Mouse (Mus musculus): ENCODE data around the gene Plpp1. TPM values are rescaled to one million over a fixed set of nuclear protein-coding genes. Genes with fewer than 3 reads are reported as not detected.

The Plpp1 gene
- polyA plus RNA-seq, 1 experiment from 2014 or later, result 70.9 TPM

DNA sequence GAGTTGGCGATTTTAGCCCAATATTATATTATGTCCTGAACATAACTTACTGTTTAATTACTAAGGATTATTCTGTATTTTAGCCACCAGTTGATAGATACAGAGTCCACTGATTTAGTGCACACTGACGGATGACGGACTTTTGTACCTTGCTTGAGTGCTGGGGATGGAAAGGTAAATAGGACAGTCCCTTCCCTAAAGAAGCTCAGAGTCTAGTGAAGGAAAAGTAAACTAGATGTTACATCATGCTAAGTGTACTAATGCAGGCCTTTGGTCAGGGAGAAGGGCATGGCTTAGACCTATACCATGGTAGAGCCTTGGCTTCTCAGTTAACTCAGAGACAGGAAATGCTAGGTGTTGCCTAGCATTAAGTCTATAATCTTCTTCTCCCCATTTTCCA, 4.9 kb downstream of the Plpp1 start:
- Histone ChIP-seq H3K27ac (replicated peaks) (no peak overlapping the region), H3K36me3 (peaks cover 19% of the 10 kb centered on the region; the same call in 1 of the 2 replicates), H3K27me3 (no peaks in the 10 kb centered on the region), H3K9ac (no peak overlapping the region), H3K4me3 (no peak overlapping the region), H3K4me1 (replicated peaks) (peaks cover 29% of the 10 kb centered on the region), H3K4me2 (no peak overlapping the region), H3K9me3 (no peaks in the 10 kb centered on the region)
- ATAC-seq (ENCODE audit: low FRiP score, low read depth), result no peak
- WGBS, result 98% methylated on average over 3 of the region's 3 CpGs

DNA sequence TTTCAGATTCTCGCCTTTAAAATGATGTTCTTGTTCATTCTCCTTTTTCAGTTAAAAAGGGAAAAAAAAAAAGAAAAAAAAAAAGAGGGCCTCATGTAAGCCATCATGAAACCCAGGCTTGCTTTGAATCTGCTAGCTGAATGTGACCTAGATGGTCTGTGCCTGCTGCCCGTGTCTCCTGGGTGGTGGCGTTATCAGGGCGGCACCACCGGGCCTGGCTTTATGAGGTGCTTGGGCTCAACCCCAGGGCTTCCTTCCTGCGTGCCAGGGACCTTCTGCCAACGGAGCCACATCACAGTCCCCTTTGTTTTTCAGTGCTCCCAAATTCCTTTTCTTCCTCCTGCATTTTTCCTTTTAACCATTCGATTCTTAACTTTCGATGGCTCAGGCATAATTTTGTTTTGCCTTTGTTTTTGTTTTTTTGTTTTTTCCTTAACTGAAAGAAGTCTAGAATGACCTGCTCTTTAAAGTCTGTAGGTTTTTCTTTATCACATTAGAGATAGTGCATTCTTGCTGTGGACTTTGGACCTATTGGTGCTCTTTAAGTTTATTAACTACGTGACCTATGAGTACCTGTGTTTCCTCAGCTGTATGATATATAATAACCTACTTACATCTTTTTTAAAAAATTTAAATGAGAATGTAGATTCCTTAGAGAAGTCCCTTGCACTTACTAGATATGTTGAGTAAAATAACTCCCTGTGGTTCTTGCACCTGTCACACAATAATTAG, 7.5 kb downstream of the Plpp1 start:
- no peak for ATAC-seq (ENCODE audit: low FRiP score, low read depth)
- peaks cover 19% of the 10 kb centered on the region; the same call in 1 of the 2 replicates for H3K36me3 ChIP-seq
- no peak overlapping the region for H3K27ac ChIP-seq (replicated peaks)
- H3K9ac ChIP-seq, result no peak overlapping the region
- 82% methylated on average over 10 of the region's 10 CpGs for WGBS
- peaks cover 25% of the 10 kb centered on the region for H3K4me1 ChIP-seq (replicated peaks)
- no peaks in the 10 kb centered on the region for H3K9me3 ChIP-seq
- H3K27me3 ChIP-seq, result no peaks in the 10 kb centered on the region
- H3K4me2 ChIP-seq, result no peak overlapping the region
- H3K4me3 ChIP-seq, result no peak overlapping the region

DNA sequence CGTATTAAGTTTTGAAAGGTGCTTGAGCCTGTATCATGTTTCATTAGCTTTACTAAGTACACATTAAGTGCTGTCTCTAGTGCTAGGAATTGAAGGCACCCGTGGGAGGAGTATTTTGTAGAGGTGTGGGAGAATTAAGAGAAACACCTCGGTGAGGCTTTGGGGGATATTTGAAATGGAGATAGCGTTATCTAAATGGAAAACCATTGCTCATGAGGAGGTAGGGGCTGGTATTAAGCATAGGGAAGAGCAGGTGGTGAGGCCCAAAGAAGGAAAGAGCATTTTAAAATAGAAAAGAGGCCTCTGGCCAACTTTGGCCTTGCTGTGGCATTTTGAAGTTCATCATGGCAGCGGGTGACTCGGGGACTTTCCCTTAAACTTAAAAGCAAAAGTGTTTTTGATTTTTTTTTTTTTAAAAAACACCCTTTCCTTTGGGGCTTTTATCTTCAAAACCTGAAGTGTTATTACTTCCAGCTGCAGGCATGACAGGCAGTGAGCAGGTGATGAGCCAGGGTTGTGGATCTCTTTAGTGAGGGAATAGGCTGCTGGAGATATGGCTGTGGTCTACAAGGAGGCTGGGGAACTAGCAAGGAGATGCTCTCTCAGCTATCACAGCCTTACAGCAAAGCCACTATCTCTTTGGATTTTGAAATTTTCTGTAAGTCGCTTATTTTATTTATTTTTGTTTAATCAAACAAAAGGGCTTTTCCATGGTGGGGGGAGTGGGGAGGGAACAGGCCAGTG, 9.1 kb downstream of the Plpp1 start:
- peaks cover 19% of the 10 kb centered on the region; the same call in 1 of the 2 replicates for H3K36me3 ChIP-seq
- 83% methylated on average over 7 of the region's 7 CpGs for WGBS
- H3K27ac ChIP-seq (replicated peaks), result no peak overlapping the region

DNA sequence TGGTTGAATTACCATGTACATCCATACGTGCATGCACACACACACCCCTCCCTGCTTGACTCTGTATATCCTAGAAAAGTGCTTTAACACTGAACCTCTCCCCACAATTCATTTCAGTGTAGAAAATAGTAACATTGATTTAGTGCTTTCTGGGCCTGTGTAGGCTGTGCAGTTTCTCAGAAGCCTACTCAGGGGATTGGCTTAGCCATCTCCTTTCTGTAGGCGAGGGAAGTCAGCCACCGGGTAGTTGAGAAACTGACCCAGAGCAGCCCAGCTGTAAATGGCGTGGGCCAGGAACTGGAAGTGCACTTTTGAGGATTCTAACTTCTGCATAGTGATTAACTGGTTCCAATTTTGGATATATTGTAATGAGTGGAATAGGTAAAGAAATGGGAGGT, 9.7 kb downstream of the Plpp1 start:
- Histone ChIP-seq H3K27ac (replicated peaks) (no peak overlapping the region), H3K9ac (no peak overlapping the region), H3K4me2 (no peak overlapping the region), H3K4me3 (no peak overlapping the region), H3K4me1 (replicated peaks) (peaks cover 18% of the 10 kb centered on the region), H3K27me3 (no peaks in the 10 kb centered on the region), H3K36me3 (peaks cover 19% of the 10 kb centered on the region; the same call in 1 of the 2 replicates), H3K9me3 (no peaks in the 10 kb centered on the region)
- ATAC-seq (ENCODE audit: low FRiP score, low read depth), result no peak
- 88% methylated on average over 4 of the region's 4 CpGs for WGBS

More for the DNA sequence above, 9.1 kb downstream of the Plpp1 start:
- no peak overlapping the region for H3K9ac ChIP-seq
- no peaks in the 10 kb centered on the region for H3K9me3 ChIP-seq
- peaks cover 18% of the 10 kb centered on the region for H3K4me1 ChIP-seq (replicated peaks)
- H3K4me3 ChIP-seq, result no peak overlapping the region
- H3K27me3 ChIP-seq, result no peaks in the 10 kb centered on the region
- no peak for ATAC-seq (ENCODE audit: low FRiP score, low read depth)
- H3K4me2 ChIP-seq, result no peak overlapping the region

DNA sequence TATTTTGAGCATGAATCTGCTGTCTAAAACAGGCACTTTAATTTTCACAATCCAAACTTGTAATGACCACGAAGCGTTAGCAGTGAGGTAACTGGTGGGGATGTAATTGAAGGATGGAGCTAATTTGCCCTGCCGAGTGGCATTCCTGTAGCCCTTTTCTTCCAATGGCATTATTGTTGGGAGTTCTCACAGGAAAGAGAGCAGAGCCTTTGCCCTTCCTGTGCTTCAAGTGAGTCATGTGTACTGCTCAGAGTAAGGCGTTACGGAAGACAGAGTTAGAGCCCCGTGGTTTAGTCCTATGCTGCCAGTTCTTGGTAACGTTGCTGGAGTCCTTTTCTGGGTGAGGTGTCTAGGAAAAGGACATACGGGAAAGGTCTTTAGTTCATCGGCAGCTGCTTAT, 10.2 kb downstream of the Plpp1 start:
- Histone ChIP-seq H3K36me3 (peaks cover 16% of the 10 kb centered on the region; the same call in 1 of the 2 replicates), H3K4me2 (0 out of 2 replicates have a peak overlapping the region, but pooled peaks have one; percentile 4), H3K9ac (0 out of 2 replicates have a peak overlapping the region, but pooled peaks have one; percentile 4), H3K27ac (replicated peaks) (no peak overlapping the region), H3K4me1 (replicated peaks) (peaks cover 18% of the 10 kb centered on the region), H3K27me3 (no peaks in the 10 kb centered on the region), H3K4me3 (no peak overlapping the region), H3K9me3 (no peaks in the 10 kb centered on the region)
- ATAC-seq (ENCODE audit: low FRiP score, low read depth), result no peak
- WGBS, result 31% methylated on average over 9 of the region's 9 CpGs

DNA sequence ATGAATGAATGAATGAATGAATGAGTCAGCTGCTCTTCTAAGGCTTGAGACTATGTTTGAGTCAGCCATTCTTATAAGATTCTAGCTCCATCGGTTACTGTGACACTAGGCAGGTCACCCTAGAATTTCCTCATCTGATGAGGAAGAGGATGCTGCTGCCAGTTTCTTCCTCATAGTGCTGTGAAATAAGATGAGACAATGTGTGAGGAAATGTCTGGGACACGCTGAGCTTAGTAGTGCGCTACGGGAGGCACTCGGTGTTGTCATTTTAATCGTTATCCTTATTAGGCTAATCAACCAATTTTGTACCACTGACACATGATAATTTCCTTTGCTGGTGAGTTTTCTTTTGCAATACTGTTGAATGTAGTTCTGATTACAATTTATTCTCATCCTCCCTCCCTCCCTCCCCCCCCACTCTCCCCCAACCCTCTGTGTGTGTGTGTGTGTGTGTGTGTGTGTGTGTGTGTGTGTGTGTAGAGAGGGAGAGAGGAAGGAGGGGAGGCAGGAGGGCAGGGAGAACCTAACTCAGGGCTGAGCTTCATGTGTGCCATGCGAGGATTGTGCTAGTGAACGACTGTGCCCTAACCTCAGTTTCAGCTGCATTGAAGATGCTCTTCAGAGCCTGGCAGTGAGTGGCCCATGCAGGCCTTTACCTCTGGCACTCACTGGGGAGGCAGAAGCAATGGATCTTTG, 11.3 kb downstream of the Plpp1 start:
- H3K27ac ChIP-seq (replicated peaks), result no peak overlapping the region
- 78% methylated on average over 8 of the region's 8 CpGs for WGBS
- no peaks in the 10 kb centered on the region for H3K9me3 ChIP-seq
- peaks cover 18% of the 10 kb centered on the region for H3K4me1 ChIP-seq (replicated peaks)
- H3K4me2 ChIP-seq, result no peak overlapping the region
- H3K36me3 ChIP-seq, result peaks cover 5% of the 10 kb centered on the region; the same call in 1 of the 2 replicates
- H3K27me3 ChIP-seq, result no peaks in the 10 kb centered on the region
- H3K4me3 ChIP-seq, result no peak overlapping the region
- no peak overlapping the region for H3K9ac ChIP-seq
- no peak for ATAC-seq (ENCODE audit: low FRiP score, low read depth)

DNA sequence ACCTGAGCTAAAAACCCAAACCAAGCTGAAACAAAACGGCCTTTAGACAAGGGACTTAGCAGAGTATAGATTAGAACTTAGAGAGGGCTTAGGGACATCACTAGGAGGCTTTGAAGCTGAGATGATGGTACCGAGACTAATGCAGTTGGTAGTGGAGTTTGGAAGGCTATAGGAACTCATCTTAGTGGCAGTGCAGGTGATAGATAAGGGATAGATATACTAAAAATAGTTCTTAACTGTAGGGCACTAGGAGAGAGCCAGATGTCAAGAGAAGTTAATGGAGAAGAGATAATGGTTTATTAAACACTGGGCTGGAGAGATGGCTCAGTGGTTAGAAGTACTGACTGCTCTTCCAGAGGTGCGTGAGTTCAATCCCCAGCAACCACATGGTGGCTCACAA, 15.4 kb downstream of the Plpp1 start:
- 89% methylated on average over 3 of the region's 3 CpGs for WGBS
- no peak overlapping the region for H3K4me3 ChIP-seq
- no peaks in the 10 kb centered on the region for H3K9me3 ChIP-seq
- H3K9ac ChIP-seq, result no peak overlapping the region
- H3K36me3 ChIP-seq, result no peaks in the 10 kb centered on the region
- no peaks in the 10 kb centered on the region for H3K27me3 ChIP-seq
- H3K27ac ChIP-seq (replicated peaks), result no peak overlapping the region
- no peak overlapping the region for H3K4me2 ChIP-seq
- H3K4me1 ChIP-seq (replicated peaks), result peaks cover 3% of the 10 kb centered on the region
- ATAC-seq (ENCODE audit: low FRiP score, low read depth), result no peak

DNA sequence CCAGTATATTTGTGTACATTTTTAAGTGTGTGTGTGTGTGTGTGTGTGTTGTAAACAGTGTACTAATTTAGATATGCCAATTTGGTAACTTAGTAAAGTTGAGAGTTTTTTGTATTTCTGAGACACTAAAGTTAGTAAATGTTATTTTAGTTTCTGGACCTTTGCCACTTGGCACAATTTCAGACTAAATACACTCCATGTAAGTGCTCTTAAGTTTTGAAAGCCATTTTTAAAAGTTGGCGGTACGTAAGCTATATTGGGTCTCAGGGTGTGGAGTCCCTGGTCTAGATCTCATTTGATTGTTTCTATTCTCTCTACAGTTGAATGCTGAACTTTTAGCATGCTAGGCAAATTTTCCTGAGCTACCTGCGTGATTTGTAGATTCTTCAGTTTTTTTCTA, 17.5 kb downstream of the Plpp1 start:
- no peak overlapping the region for H3K27ac ChIP-seq (replicated peaks)
- WGBS, result 89% methylated on average over 3 of the region's 3 CpGs
- no peaks in the 10 kb centered on the region for H3K36me3 ChIP-seq
- no peak overlapping the region for H3K4me2 ChIP-seq
- no peaks in the 10 kb centered on the region for H3K27me3 ChIP-seq
- H3K9me3 ChIP-seq, result no peaks in the 10 kb centered on the region
- H3K4me1 ChIP-seq (replicated peaks), result no peaks in the 10 kb centered on the region
- no peak for ATAC-seq (ENCODE audit: low FRiP score, low read depth)
- no peak overlapping the region for H3K4me3 ChIP-seq
- no peak overlapping the region for H3K9ac ChIP-seq

DNA sequence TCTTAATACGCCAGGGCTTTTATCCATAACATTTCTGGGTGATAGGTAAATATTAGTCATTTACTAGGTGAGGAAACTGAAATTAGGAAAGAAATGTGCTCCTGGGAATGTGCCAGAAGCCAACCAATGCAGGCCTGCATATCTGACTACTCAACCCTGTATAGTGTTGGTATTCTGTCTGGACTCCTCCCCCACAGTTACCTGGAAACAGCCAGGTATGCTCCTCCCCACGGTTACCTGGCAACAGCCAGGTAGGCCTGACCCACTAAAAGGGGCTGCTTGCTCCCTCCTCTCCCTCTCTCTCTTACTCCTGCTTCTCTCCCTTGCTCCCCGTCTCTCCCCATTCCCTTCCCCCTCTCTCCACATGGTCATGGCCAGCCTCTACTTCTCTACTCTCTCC, 21.8 kb downstream of the Plpp1 start:
- Histone ChIP-seq H3K4me2 (no peak overlapping the region), H3K27me3 (no peaks in the 10 kb centered on the region), H3K4me3 (no peak overlapping the region), H3K27ac (replicated peaks) (no peak overlapping the region), H3K9me3 (no peaks in the 10 kb centered on the region), H3K9ac (no peak overlapping the region), H3K4me1 (replicated peaks) (no peaks in the 10 kb centered on the region), H3K36me3 (no peaks in the 10 kb centered on the region)
- 80% methylated on average over 3 of the region's 3 CpGs for WGBS
- no peak for ATAC-seq (ENCODE audit: low FRiP score, low read depth)

DNA sequence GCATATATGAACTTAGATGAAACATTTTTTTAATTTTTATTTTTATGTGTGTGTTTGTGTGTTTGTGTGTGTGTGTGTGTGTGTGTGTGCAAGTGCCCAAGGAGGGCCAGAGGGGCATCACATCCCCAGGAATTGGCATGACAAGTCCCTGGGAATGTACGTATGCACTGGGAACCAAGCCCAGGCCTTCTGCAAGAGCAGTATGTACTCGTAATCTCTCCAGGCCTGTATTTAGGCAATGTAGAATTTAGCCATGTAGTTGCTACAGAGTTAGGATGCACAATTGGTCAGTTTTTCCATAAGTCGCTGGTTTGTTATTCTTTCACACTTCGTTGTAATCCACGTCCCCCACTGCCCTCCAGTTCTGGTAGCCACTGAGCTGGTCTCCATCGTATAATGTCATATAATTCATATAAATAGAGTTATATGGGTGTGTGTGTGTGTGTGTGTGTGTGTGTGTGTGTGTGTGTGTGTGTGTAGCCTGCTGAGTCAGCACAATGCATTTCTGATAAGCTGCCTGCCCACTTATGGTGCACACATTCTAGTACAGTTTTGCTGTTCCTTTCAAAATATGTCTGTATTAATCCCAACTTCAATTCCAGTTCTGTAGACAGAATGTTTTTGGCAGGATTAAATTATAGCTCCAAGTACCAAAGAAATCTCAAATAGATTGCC, 22.8 kb downstream of the Plpp1 start:
- Histone ChIP-seq H3K27ac (replicated peaks) (no peak overlapping the region), H3K27me3 (no peaks in the 10 kb centered on the region), H3K9ac (no peak overlapping the region), H3K4me2 (no peak overlapping the region), H3K4me1 (replicated peaks) (no peaks in the 10 kb centered on the region), H3K4me3 (no peak overlapping the region), H3K36me3 (no peaks in the 10 kb centered on the region), H3K9me3 (no peaks in the 10 kb centered on the region)
- WGBS, result 82% methylated on average over 6 of the region's 6 CpGs
- no peak for ATAC-seq (ENCODE audit: low FRiP score, low read depth)

DNA sequence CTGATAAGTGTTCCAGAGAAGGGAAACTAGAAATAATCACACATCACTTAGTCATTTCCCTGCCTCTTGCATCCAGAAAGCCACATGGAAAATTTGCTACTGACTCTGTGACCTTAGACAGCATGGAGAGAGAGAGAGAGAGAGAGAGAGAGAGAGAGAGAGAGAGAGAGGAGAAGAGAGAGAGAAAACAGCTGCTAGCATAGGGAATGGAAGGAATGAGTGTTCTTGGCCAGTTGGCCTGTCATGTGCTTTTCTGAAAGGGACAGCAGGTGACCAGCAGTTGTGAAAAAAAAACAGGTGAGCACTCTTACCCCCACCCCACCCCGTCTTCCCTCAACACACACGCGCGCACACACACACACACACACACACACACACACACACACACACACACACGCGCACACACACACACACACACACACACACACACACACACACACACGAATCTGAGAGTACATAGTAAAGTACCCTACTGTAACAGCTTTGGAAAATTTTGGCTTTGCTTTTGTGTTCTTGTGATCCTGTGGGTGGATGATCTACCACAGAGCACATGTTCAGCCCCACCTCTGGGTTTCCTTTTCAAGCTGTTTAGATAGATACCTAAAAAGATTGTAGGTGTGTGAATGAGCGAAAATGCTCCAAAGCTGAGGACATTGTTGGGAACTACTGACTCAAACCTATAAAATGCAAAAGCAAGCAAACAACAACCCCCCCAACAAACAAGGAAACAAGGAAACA, 23.5 kb downstream of the Plpp1 start:
- H3K27ac ChIP-seq (replicated peaks), result no peak overlapping the region
- no peak overlapping the region for H3K4me2 ChIP-seq
- no peak overlapping the region for H3K9ac ChIP-seq
- WGBS, result 91% methylated on average over 5 of the region's 8 CpGs
- H3K9me3 ChIP-seq, result no peaks in the 10 kb centered on the region
- no peak overlapping the region for H3K4me3 ChIP-seq
- H3K36me3 ChIP-seq, result no peaks in the 10 kb centered on the region
- ATAC-seq (ENCODE audit: low FRiP score, low read depth), result no peak
- no peaks in the 10 kb centered on the region for H3K4me1 ChIP-seq (replicated peaks)
- H3K27me3 ChIP-seq, result no peaks in the 10 kb centered on the region

Data from hindbrain, embryonic 15.5 days (tissue).